Mouse (Mus musculus) forebrain, embryonic 14.5 days (tissue): ENCODE measurements around the gene Ube2v1. TPM values are rescaled to one million over a fixed set of nuclear protein-coding genes. Genes with fewer than 3 reads are reported as not detected.

Experiments
- ATAC-seq: fragments of 200-750 bp; cut with Nextera tagmentation; 2 replicates; pipeline ENCODE4 v1.8.0; 2017; ENCODE audit warnings: mild to moderate bottlenecking, moderate library complexity
- DNase-seq: peaks from one replicate; pipeline ENCODE4 v3.0.0-alpha.2; 2015; ENCODE audit warnings: low spot score
- H3K27ac ChIP-seq: fragments of 300-500 bp; sonication (generic); 2 replicates; pipeline ENCODE4 v1.5.1; 2014; ENCODE audit warnings: low read depth, mild to moderate bottlenecking, control low read depth, low read length, moderate library complexity
- H3K27me3 ChIP-seq: fragments of 300-500 bp; sonication (generic); replicated peaks from 2 replicates; pipeline ENCODE4 v1.6.1; 2014; ENCODE audit warnings: low read length, control low read depth, mixed read lengths; ENCODE audit not compliant: control insufficient read depth, insufficient read depth
- H3K36me3 ChIP-seq: fragments of 300-500 bp; sonication (generic); 2 replicates; pipeline ENCODE4 v1.6.1; 2014; ENCODE audit warnings: low read length, control low read depth; ENCODE audit not compliant: control insufficient read depth, insufficient read depth
- H3K4me1 ChIP-seq: fragments of 300-500 bp; sonication (generic); 2 replicates; pipeline ENCODE4 v1.6.1; 2014; ENCODE audit warnings: antibody characterized with exemption, low read length, control low read depth; ENCODE audit not compliant: control insufficient read depth, insufficient read depth
- H3K4me2 ChIP-seq: fragments of 300-500 bp; sonication (generic); 2 replicates; pipeline ENCODE4 v1.6.1; 2014; ENCODE audit warnings: mild to moderate bottlenecking, control low read depth, low read length
- H3K4me3 ChIP-seq: fragments of 300-500 bp; sonication (generic); 2 replicates; pipeline ENCODE4 v1.5.1; 2014; ENCODE audit warnings: low read depth, low read length, control low read depth
- H3K9ac ChIP-seq: fragments of 300-500 bp; sonication (generic); 2 replicates; pipeline ENCODE4 v1.6.1; 2014; ENCODE audit warnings: mild to moderate bottlenecking, low read length, control low read depth, moderate library complexity
- H3K9me3 ChIP-seq: fragments of 300-500 bp; sonication (generic); replicated peaks from 2 replicates; pipeline ENCODE4 v1.6.1; 2016; ENCODE audit warnings: low read length, control low read depth, mixed read lengths; ENCODE audit not compliant: control insufficient read depth
- WGBS: fragments of 180-500 bp; shearing (Covaris S2); extraction: QIAGEN DNeasy Blood & Tissue Kit; methylation state at CpG from one replicate; pipeline ENCODE4 v1.1.7; 2014; 5-methylcytosine and 5-hydroxymethylcytosine counted together
- polyA plus RNA-seq: library from polyadenylated mRNA; unstranded; fragments of >200 nt; fragmentation: Nextera tagmentation; extraction: Ambion mirVana; gene quantifications from 2 replicates; pipeline ENCODE4 v1.2.1, GENCODE M21; 2014

Gene Ube2v1
- polyA plus RNA-seq, 1 experiment from 2014 or later: 238 TPM

- no peaks in the 10 kb centered on the region for H3K4me1 ChIP-seq
- H3K9me3 ChIP-seq: no peaks in the 10 kb centered on the region
- WGBS: 91% methylated on average over 6 of the region's 6 CpGs
- no peak overlapping the region for H3K4me2 ChIP-seq
- DNase-seq (no peak), ATAC-seq (no peak)
- H3K4me3 ChIP-seq: no peak overlapping the region
- H3K27ac ChIP-seq: no peak overlapping the region
- no peak overlapping the region for H3K9ac ChIP-seq
- no peaks in the 10 kb centered on the region for H3K27me3 ChIP-seq
- peaks cover 28% of the 10 kb centered on the region for H3K36me3 ChIP-seq
Measured at GRCm38 (mm10) chr2:167642164-167642563, 10.3 kb upstream of the Ube2v1 start.

GRCm38 (mm10) chr2:167641337-167641736 lies 9.4 kb upstream of the Ube2v1 start:
- WGBS: 57% methylated on average over 8 of the region's 8 CpGs
- H3K9ac ChIP-seq: no peak overlapping the region
- H3K36me3 ChIP-seq: peaks cover 25% of the 10 kb centered on the region
- ATAC-seq (no peak), DNase-seq (no peak)
- no peak overlapping the region for H3K4me2 ChIP-seq
- H3K27me3 ChIP-seq: no peaks in the 10 kb centered on the region
- H3K27ac ChIP-seq: no peak overlapping the region
- H3K9me3 ChIP-seq: no peaks in the 10 kb centered on the region
- no peaks in the 10 kb centered on the region for H3K4me1 ChIP-seq
- H3K4me3 ChIP-seq: no peak overlapping the region

GRCm38 (mm10) chr2:167640279-167640678 lies 8.4 kb upstream of the Ube2v1 start:
- Histone ChIP-seq H3K27ac (no peak overlapping the region), H3K4me3 (no peak overlapping the region), H3K4me2 (no peak overlapping the region), H3K27me3 (no peaks in the 10 kb centered on the region), H3K36me3 (peaks cover 19% of the 10 kb centered on the region; the same call in 1 of the 2 replicates), H3K9ac (no peak overlapping the region), H3K9me3 (no peaks in the 10 kb centered on the region), H3K4me1 (no peaks in the 10 kb centered on the region)
- 78% methylated on average over 3 of the region's 3 CpGs for WGBS
- ATAC-seq (no peak), DNase-seq (no peak)

- H3K9ac ChIP-seq: no peak overlapping the region
Measured at GRCm38 (mm10) chr2:167634865-167635512, 3.1 kb upstream of the Ube2v1 start.

GRCm38 (mm10) chr2:167634338-167634770 lies 2.5 kb upstream of the Ube2v1 start:
- peak; percentile 83 for ATAC-seq
- WGBS: under 1% methylated on average over 15 of the region's 15 CpGs
- Histone ChIP-seq H3K4me3 (peak overlapping the region; percentile 14), H3K36me3 (no peaks in the 10 kb centered on the region), H3K4me2 (peak overlapping the region; percentile 53), H3K9ac (peak overlapping the region; percentile 53; the same call in 1 of the 2 replicates), H3K27me3 (no peaks in the 10 kb centered on the region), H3K27ac (peak overlapping the region; percentile 54; the same call in 1 of the 2 replicates), H3K9me3 (no peaks in the 10 kb centered on the region), H3K4me1 (peaks cover 18% of the 10 kb centered on the region)
- peak; percentile 100 for DNase-seq

More at GRCm38 (mm10) chr2:167634865-167635512, 3.1 kb upstream of the Ube2v1 start:
- H3K4me2 ChIP-seq: peak overlapping the region; percentile 53
- DNase-seq: no peak
- H3K4me1 ChIP-seq: peaks cover 13% of the 10 kb centered on the region
- H3K9me3 ChIP-seq: no peaks in the 10 kb centered on the region
- no peaks in the 10 kb centered on the region for H3K36me3 ChIP-seq
- peak overlapping the region; percentile 14; the same call in 1 of the 2 replicates for H3K4me3 ChIP-seq
- ATAC-seq: no peak
- 84% methylated on average over 7 of the region's 7 CpGs for WGBS
- H3K27me3 ChIP-seq: no peaks in the 10 kb centered on the region
- no peak overlapping the region for H3K27ac ChIP-seq

- 0 out of 2 replicates have a peak overlapping the region, but pooled peaks have one; percentile 54 for H3K27ac ChIP-seq
- ATAC-seq (no peak), DNase-seq (no peak)
- 92% methylated on average over 6 of the region's 6 CpGs for WGBS
- H3K9me3 ChIP-seq: no peaks in the 10 kb centered on the region
- H3K4me3 ChIP-seq: no peak overlapping the region
- no peak overlapping the region for H3K9ac ChIP-seq
- no peak overlapping the region for H3K4me2 ChIP-seq
- peaks cover 23% of the 10 kb centered on the region for H3K4me1 ChIP-seq
- H3K36me3 ChIP-seq: no peaks in the 10 kb centered on the region
- H3K27me3 ChIP-seq: no peaks in the 10 kb centered on the region
Measured at GRCm38 (mm10) chr2:167633537-167633872, 1.6 kb upstream of the Ube2v1 start.

GRCm38 (mm10) chr2:167632731-167633536 lies 1.0 kb upstream of the Ube2v1 start:
- DNase-seq (no peak), ATAC-seq (no peak)
- WGBS: 79% methylated on average over 12 of the region's 12 CpGs
- Histone ChIP-seq H3K27ac (peak overlapping the region; percentile 84; the same call in 1 of the 2 replicates), H3K4me1 (peaks cover 23% of the 10 kb centered on the region), H3K36me3 (no peaks in the 10 kb centered on the region), H3K9me3 (no peaks in the 10 kb centered on the region), H3K27me3 (no peaks in the 10 kb centered on the region), H3K4me3 (no peak overlapping the region), H3K9ac (peak overlapping the region; percentile 90; the same call in 1 of the 2 replicates), H3K4me2 (peak overlapping the region; percentile 53)

GRCm38 (mm10) chr2:167631181-167631590 lies 709 bp downstream of the Ube2v1 start:
- Histone ChIP-seq H3K4me1 (peaks cover 23% of the 10 kb centered on the region), H3K4me2 (peak overlapping the region; percentile 90), H3K27ac (peak overlapping the region; percentile 84), H3K36me3 (0 out of 2 replicates have a peak, but pooled peaks cover 3% of the 10 kb centered on the region), H3K9me3 (no peaks in the 10 kb centered on the region), H3K9ac (peak overlapping the region; percentile 90), H3K4me3 (peak overlapping the region; percentile 97), H3K27me3 (no peaks in the 10 kb centered on the region)
- under 1% methylated on average over 31 of the region's 31 CpGs for WGBS
- DNase-seq (peak; percentile 23), ATAC-seq (no peak; the same call in 1 of the 2 replicates)
